Mouse (Mus musculus) kidney, embryonic 14.5 days (tissue): Measurements from ENCODE around the gene Kcng1. TPM values are rescaled to one million over a fixed set of nuclear protein-coding genes. Genes with fewer than 3 reads are reported as not detected.

Source experiments
- ATAC-seq: fragments of 200-750 bp; cut with Nextera tagmentation; 2 replicates; pipeline ENCODE4 v1.8.0; 2017; ENCODE audit warnings: moderate number of reproducible peaks, mild to moderate bottlenecking, moderate TSS enrichment, moderate library complexity; ENCODE audit not compliant: low FRiP score, low TSS enrichment
- H3K27ac ChIP-seq: fragments of 300-500 bp; sonication (generic); 2 replicates; pipeline ENCODE4 v1.5.1; 2014; ENCODE audit warnings: low read depth, mild to moderate bottlenecking, low read length, moderate library complexity, mixed read lengths
- H3K27me3 ChIP-seq: fragments of 300-500 bp; sonication (generic); 2 replicates; pipeline ENCODE4 v1.6.1; 2014; ENCODE audit warnings: mild to moderate bottlenecking, low read length; ENCODE audit not compliant: control insufficient read depth, insufficient read depth
- H3K36me3 ChIP-seq: fragments of 300-500 bp; sonication (generic); 2 replicates; pipeline ENCODE4 v1.6.1; 2014; ENCODE audit warnings: low read length, mixed read lengths; ENCODE audit not compliant: control insufficient read depth, insufficient read depth
- H3K4me1 ChIP-seq: fragments of 300-500 bp; sonication (generic); 2 replicates; pipeline ENCODE4 v1.6.1; 2014; ENCODE audit warnings: low read length, mixed read lengths; ENCODE audit not compliant: control insufficient read depth, insufficient read depth
- H3K4me2 ChIP-seq: fragments of 300-500 bp; sonication (generic); replicated peaks from 2 replicates; pipeline ENCODE4 v1.6.1; 2014; ENCODE audit warnings: low read depth, mild to moderate bottlenecking, low read length
- H3K4me3 ChIP-seq: fragments of 300-500 bp; sonication (generic); 2 replicates; pipeline ENCODE4 v1.5.1; 2014; ENCODE audit warnings: mild to moderate bottlenecking, low read length
- H3K9ac ChIP-seq: fragments of 300-500 bp; sonication (generic); 2 replicates; pipeline ENCODE4 v1.6.1; 2014; ENCODE audit warnings: low read depth, mild to moderate bottlenecking, low read length, moderate library complexity
- H3K9me3 ChIP-seq: fragments of 300-500 bp; sonication (generic); 2 replicates; pipeline ENCODE4 v1.6.1; 2016; ENCODE audit warnings: low read length; ENCODE audit not compliant: control insufficient read depth
- WGBS: fragments of 180-500 bp; shearing (Covaris S2); extraction: QIAGEN DNeasy Blood & Tissue Kit; methylation state at CpG from one replicate; pipeline ENCODE4 v1.1.7; 2014; 5-methylcytosine and 5-hydroxymethylcytosine counted together
- polyA plus RNA-seq: library from polyadenylated mRNA; unstranded; fragments of >200 nt; fragmentation: Nextera tagmentation; extraction: Ambion mirVana; gene quantifications from 2 replicates; pipeline ENCODE4 v1.2.1, GENCODE M21; 2014

Kcng1 gene
- polyA plus RNA-seq, 1 experiment from 2014 or later, result 0.62 TPM

- Histone ChIP-seq H3K36me3 (no peaks in the 10 kb centered on the region), H3K9ac (no peak overlapping the region), H3K9me3 (no peaks in the 10 kb centered on the region), H3K4me1 (no peaks in the 10 kb centered on the region), H3K27ac (no peak overlapping the region), H3K27me3 (no peaks in the 10 kb centered on the region), H3K4me3 (no peak overlapping the region), H3K4me2 (no peak overlapping the region)
- no peak for ATAC-seq
- 88% methylated on average over 8 of the region's 8 CpGs for WGBS
These were observed 18.1 kb upstream of the Kcng1 start for GRCm38 (mm10) chr2:168299650-168300049.

GRCm38 (mm10) chr2:168296530-168296929 is 15.0 kb upstream of the Kcng1 start:
- H3K9ac ChIP-seq, result no peak overlapping the region
- no peak overlapping the region for H3K4me2 ChIP-seq
- H3K9me3 ChIP-seq, result no peaks in the 10 kb centered on the region
- H3K27ac ChIP-seq, result no peak overlapping the region
- H3K4me3 ChIP-seq, result no peak overlapping the region
- H3K36me3 ChIP-seq, result no peaks in the 10 kb centered on the region
- H3K4me1 ChIP-seq, result peaks cover 9% of the 10 kb centered on the region
- 87% methylated on average over 10 of the region's 10 CpGs for WGBS
- ATAC-seq, result no peak
- no peaks in the 10 kb centered on the region for H3K27me3 ChIP-seq

- no peaks in the 10 kb centered on the region for H3K27me3 ChIP-seq
- WGBS, result 22% methylated on average over 6 of the region's 6 CpGs
- no peak overlapping the region for H3K27ac ChIP-seq
- no peaks in the 10 kb centered on the region for H3K9me3 ChIP-seq
- no peak overlapping the region for H3K9ac ChIP-seq
- ATAC-seq, result no peak
- peaks cover 9% of the 10 kb centered on the region for H3K4me1 ChIP-seq
- H3K4me3 ChIP-seq, result no peak overlapping the region
- H3K36me3 ChIP-seq, result no peaks in the 10 kb centered on the region
- H3K4me2 ChIP-seq, result no peak overlapping the region
These were observed 11.0 kb upstream of the Kcng1 start for GRCm38 (mm10) chr2:168292521-168292920.

GRCm38 (mm10) chr2:168292041-168292440 is 10.5 kb upstream of the Kcng1 start:
- 4% methylated on average over 10 of the region's 10 CpGs for WGBS
- H3K9ac ChIP-seq, result no peak overlapping the region
- H3K27me3 ChIP-seq, result no peaks in the 10 kb centered on the region
- no peaks in the 10 kb centered on the region for H3K36me3 ChIP-seq
- H3K4me3 ChIP-seq, result no peak overlapping the region
- 0 out of 2 replicates have a peak overlapping the region, but pooled peaks have one; percentile 4 for H3K4me2 ChIP-seq
- 0 out of 2 replicates have a peak, but pooled peaks have one; percentile 47 for ATAC-seq
- no peaks in the 10 kb centered on the region for H3K9me3 ChIP-seq
- H3K27ac ChIP-seq, result no peak overlapping the region
- H3K4me1 ChIP-seq, result peaks cover 9% of the 10 kb centered on the region

GRCm38 (mm10) chr2:168289851-168290250 is 8.3 kb upstream of the Kcng1 start:
- H3K9me3 ChIP-seq, result peaks cover 5% of the 10 kb centered on the region; the same call in 1 of the 2 replicates
- ATAC-seq, result no peak
- peaks cover 9% of the 10 kb centered on the region for H3K4me1 ChIP-seq
- H3K4me2 ChIP-seq, result no peak overlapping the region
- H3K36me3 ChIP-seq, result no peaks in the 10 kb centered on the region
- H3K9ac ChIP-seq, result no peak overlapping the region
- H3K4me3 ChIP-seq, result no peak overlapping the region
- no peaks in the 10 kb centered on the region for H3K27me3 ChIP-seq
- WGBS, result 75% methylated on average over 2 of the region's 2 CpGs
- no peak overlapping the region for H3K27ac ChIP-seq

- Histone ChIP-seq H3K9me3 (peaks cover 5% of the 10 kb centered on the region; the same call in 1 of the 2 replicates), H3K36me3 (no peaks in the 10 kb centered on the region), H3K27me3 (no peaks in the 10 kb centered on the region), H3K4me3 (no peak overlapping the region), H3K4me1 (peaks cover 9% of the 10 kb centered on the region), H3K27ac (no peak overlapping the region), H3K9ac (no peak overlapping the region), H3K4me2 (no peak overlapping the region)
- ATAC-seq, result no peak
- WGBS, result 62% methylated on average over 9 of the region's 9 CpGs
These were observed 7.5 kb upstream of the Kcng1 start for GRCm38 (mm10) chr2:168289016-168289415.

- H3K4me1 ChIP-seq, result peaks cover 3% of the 10 kb centered on the region
- no peak overlapping the region for H3K9ac ChIP-seq
- H3K27me3 ChIP-seq, result no peaks in the 10 kb centered on the region
- no peaks in the 10 kb centered on the region for H3K36me3 ChIP-seq
- ATAC-seq, result no peak
- WGBS, result 11% methylated on average over 3 of the region's 3 CpGs
- H3K27ac ChIP-seq, result no peak overlapping the region
- H3K9me3 ChIP-seq, result peaks cover 5% of the 10 kb centered on the region; the same call in 1 of the 2 replicates
- H3K4me2 ChIP-seq, result no peak overlapping the region
- no peak overlapping the region for H3K4me3 ChIP-seq
These were observed 5.5 kb upstream of the Kcng1 start for GRCm38 (mm10) chr2:168286987-168287386.

GRCm38 (mm10) chr2:168285143-168285542 is 3.6 kb upstream of the Kcng1 start:
- Histone ChIP-seq H3K4me2 (no peak overlapping the region), H3K9me3 (peaks cover 5% of the 10 kb centered on the region; the same call in 1 of the 2 replicates), H3K4me3 (no peak overlapping the region), H3K27ac (no peak overlapping the region), H3K9ac (no peak overlapping the region), H3K36me3 (no peaks in the 10 kb centered on the region), H3K27me3 (peaks cover 17% of the 10 kb centered on the region), H3K4me1 (peaks cover 6% of the 10 kb centered on the region; the same call in 1 of the 2 replicates)
- ATAC-seq, result no peak
- 80% methylated on average over 6 of the region's 6 CpGs for WGBS

- Histone ChIP-seq H3K27ac (no peak overlapping the region), H3K4me1 (peaks cover 11% of the 10 kb centered on the region; the same call in 1 of the 2 replicates), H3K36me3 (no peaks in the 10 kb centered on the region), H3K9me3 (peaks cover 4% of the 10 kb centered on the region; the same call in 1 of the 2 replicates), H3K4me3 (peak overlapping the region; percentile 53), H3K4me2 (peak overlapping the region; percentile 97), H3K27me3 (peaks cover 48% of the 10 kb centered on the region), H3K9ac (peak overlapping the region; percentile 58)
- peak; percentile 85 for ATAC-seq
- WGBS, result 2% methylated on average over 69 of the region's 82 CpGs
These were observed 581 bp downstream of the Kcng1 start for GRCm38 (mm10) chr2:168280729-168281581.
